Mouse (Mus musculus) forebrain, embryonic 11.5 days (tissue): ENCODE data around the gene Sh3pxd2a. TPM values are rescaled to one million over a fixed set of nuclear protein-coding genes. Genes with fewer than 3 reads are reported as not detected.
A peak's percentile ranks its signal among the peaks of the same experiment; 100 is the strongest.

ENCODE experiments used
- ATAC-seq: fragments of 200-750 bp; cut with Nextera tagmentation; replicated peaks from 2 replicates; pipeline ENCODE4 v1.8.0; 2017; ENCODE audit warnings: moderate TSS enrichment; ENCODE audit not compliant: low FRiP score
- DNase-seq: peaks from one replicate; pipeline ENCODE4 v3.0.0-alpha.2; 2017; ENCODE audit warnings: low spot score
- H3K27ac ChIP-seq: fragments of 300-500 bp; sonication (generic); 2 replicates; pipeline ENCODE4 v1.5.1; 2014; ENCODE audit warnings: low read depth, low read length
- H3K27me3 ChIP-seq: fragments of 300-500 bp; sonication (generic); 2 replicates; pipeline ENCODE4 v1.6.1; 2014; ENCODE audit warnings: mild to moderate bottlenecking, low read length, mixed read lengths; ENCODE audit not compliant: control insufficient read depth, insufficient read depth
- H3K36me3 ChIP-seq: fragments of 300-500 bp; sonication (generic); 2 replicates; pipeline ENCODE4 v1.6.1; 2014; ENCODE audit warnings: mild to moderate bottlenecking, low read length, moderate library complexity, mixed read lengths; ENCODE audit not compliant: control insufficient read depth, insufficient read depth
- H3K4me1 ChIP-seq: fragments of 300-500 bp; sonication (generic); replicated peaks from 2 replicates; pipeline ENCODE4 v1.6.1; 2014; ENCODE audit warnings: low read length, mixed read lengths; ENCODE audit not compliant: control insufficient read depth, insufficient read depth
- H3K4me2 ChIP-seq: fragments of 300-500 bp; sonication (generic); 2 replicates; pipeline ENCODE4 v1.6.1; 2014; ENCODE audit warnings: low read depth, mild to moderate bottlenecking, low read length, moderate library complexity, mixed read lengths; ENCODE audit not compliant: severe bottlenecking
- H3K4me3 ChIP-seq: fragments of 300-500 bp; sonication (generic); 2 replicates; pipeline ENCODE4 v1.5.1; 2014; ENCODE audit warnings: low read depth, low read length
- H3K9ac ChIP-seq: fragments of 300-500 bp; sonication (generic); 2 replicates; pipeline ENCODE4 v1.6.1; 2014; ENCODE audit warnings: low read length
- H3K9me3 ChIP-seq: fragments of 300-500 bp; sonication (generic); 2 replicates; pipeline ENCODE4 v1.6.1; 2016; ENCODE audit warnings: low read length, mixed read lengths; ENCODE audit not compliant: control insufficient read depth
- WGBS: fragments of 180-500 bp; shearing (Covaris S2); extraction: QIAGEN DNeasy Blood & Tissue Kit; methylation state at CpG from one replicate; pipeline ENCODE4 v1.1.7; 2014; 5-methylcytosine and 5-hydroxymethylcytosine counted together
- polyA plus RNA-seq: library from polyadenylated mRNA; unstranded; fragments of >200 nt; fragmentation: Nextera tagmentation; extraction: Ambion mirVana; gene quantifications from 2 replicates; pipeline ENCODE4 v1.2.1, GENCODE M21; 2014

Gene Sh3pxd2a
- 5.2 and 5.4 TPM in 2 replicates for polyA plus RNA-seq

- Histone ChIP-seq H3K27me3 (no peaks in the 10 kb centered on the region), H3K4me2 (peak within 1 kb of the TSS; percentile 91), H3K36me3 (no peaks in the 10 kb centered on the region), H3K4me1 (peaks cover 6% of the 10 kb centered on the region; the same call in 1 of the 2 replicates), H3K27ac (peak within 1 kb of the TSS; percentile 68), H3K4me3 (peak within 1 kb of the TSS; percentile 74), H3K9ac (peak within 1 kb of the TSS; percentile 89), H3K9me3 (no peaks in the 10 kb centered on the region)
- whole genome bisulfite sequencing: under 1% methylated on average over 45 of the region's 70 CpGs
- DNase-seq (peak; percentile 92), ATAC-seq (peak; percentile 92)
Observed at GRCm38 (mm10) chr19:47464304-47465241, at the start of gene Sh3pxd2a. Gene Sh3pxd2a, minus strand, starts transcription at chr19:47464401.

GRCm38 (mm10) chr19:47513618-47513897, 49.4 kb upstream of the Sh3pxd2a start:
- no peaks in the 10 kb centered on the region for H3K9me3 ChIP-seq
- no peaks in the 10 kb centered on the region for H3K27me3 ChIP-seq
- DNase-seq (no peak), ATAC-seq (no peak)
- H3K36me3 ChIP-seq: no peaks in the 10 kb centered on the region; the same call in 1 of the 2 replicates
- WGBS: 82% methylated on average over 4 of the region's 4 CpGs
- H3K4me2 ChIP-seq: no peak overlapping the region
- H3K27ac ChIP-seq: no peak overlapping the region
- no peak overlapping the region for H3K9ac ChIP-seq
- no peak overlapping the region for H3K4me3 ChIP-seq
- peaks cover 8% of the 10 kb centered on the region; the same call in 1 of the 2 replicates for H3K4me1 ChIP-seq

GRCm38 (mm10) chr19:47512794-47513617, 48.8 kb upstream of the Sh3pxd2a start:
- Histone ChIP-seq H3K9me3 (no peaks in the 10 kb centered on the region), H3K27ac (no peak overlapping the region), H3K9ac (no peak overlapping the region), H3K4me3 (no peak overlapping the region), H3K36me3 (no peaks in the 10 kb centered on the region; the same call in 1 of the 2 replicates), H3K27me3 (no peaks in the 10 kb centered on the region), H3K4me1 (peaks cover 8% of the 10 kb centered on the region; the same call in 1 of the 2 replicates), H3K4me2 (no peak overlapping the region)
- WGBS: 90% methylated on average over 21 of the region's 21 CpGs
- no peak for DNase-seq
- no peak for ATAC-seq

- no peaks in the 10 kb centered on the region; the same call in 1 of the 2 replicates for H3K36me3 ChIP-seq
- H3K4me3 ChIP-seq: no peak overlapping the region
- no peak overlapping the region for H3K9ac ChIP-seq
- no peaks in the 10 kb centered on the region for H3K27me3 ChIP-seq
- no peak overlapping the region for H3K4me2 ChIP-seq
- no peaks in the 10 kb centered on the region for H3K9me3 ChIP-seq
- DNase-seq (no peak), ATAC-seq (no peak)
- no peak overlapping the region for H3K27ac ChIP-seq
- H3K4me1 ChIP-seq: peaks cover 8% of the 10 kb centered on the region; the same call in 1 of the 2 replicates
- WGBS: 92% methylated on average over 6 of the region's 6 CpGs
Observed at GRCm38 (mm10) chr19:47511958-47512357, 47.8 kb upstream of the Sh3pxd2a start.

- 77% methylated on average over 7 of the region's 7 CpGs for WGBS
Observed at GRCm38 (mm10) chr19:47511294-47511675, 47.1 kb upstream of the Sh3pxd2a start.

GRCm38 (mm10) chr19:47510473-47511293, 46.5 kb upstream of the Sh3pxd2a start:
- Histone ChIP-seq H3K27ac (peak overlapping the region; percentile 46; the same call in 1 of the 2 replicates), H3K4me1 (peaks cover 8% of the 10 kb centered on the region; the same call in 1 of the 2 replicates), H3K9me3 (no peaks in the 10 kb centered on the region), H3K27me3 (no peaks in the 10 kb centered on the region), H3K9ac (0 out of 2 replicates have a peak overlapping the region, but pooled peaks have one; percentile 10), H3K36me3 (no peaks in the 10 kb centered on the region; the same call in 1 of the 2 replicates), H3K4me2 (no peak overlapping the region), H3K4me3 (no peak overlapping the region)
- DNase-seq (no peak), ATAC-seq (no peak)
- WGBS: 32% methylated on average over 25 of the region's 25 CpGs

More at GRCm38 (mm10) chr19:47511294-47511675, 47.1 kb upstream of the Sh3pxd2a start:
- ATAC-seq (no peak), DNase-seq (no peak)
- Histone ChIP-seq H3K4me2 (no peak overlapping the region), H3K9me3 (no peaks in the 10 kb centered on the region), H3K27me3 (no peaks in the 10 kb centered on the region), H3K27ac (no peak overlapping the region), H3K9ac (no peak overlapping the region), H3K36me3 (no peaks in the 10 kb centered on the region; the same call in 1 of the 2 replicates), H3K4me3 (no peak overlapping the region), H3K4me1 (peaks cover 8% of the 10 kb centered on the region; the same call in 1 of the 2 replicates)

GRCm38 (mm10) chr19:47510135-47510472, 45.9 kb upstream of the Sh3pxd2a start:
- Histone ChIP-seq H3K4me1 (peaks cover 8% of the 10 kb centered on the region; the same call in 1 of the 2 replicates), H3K36me3 (no peaks in the 10 kb centered on the region; the same call in 1 of the 2 replicates), H3K27ac (peak overlapping the region; percentile 46; the same call in 1 of the 2 replicates), H3K27me3 (no peaks in the 10 kb centered on the region), H3K9ac (0 out of 2 replicates have a peak overlapping the region, but pooled peaks have one; percentile 10), H3K9me3 (no peaks in the 10 kb centered on the region), H3K4me3 (no peak overlapping the region), H3K4me2 (no peak overlapping the region)
- no peak for ATAC-seq
- no peak for DNase-seq
- WGBS: 89% methylated on average over 7 of the region's 7 CpGs
